Mouse (Mus musculus): ENCODE results near the gene Zfp697.
"Not testable (repeated sequence)": the region's sequence is repeated elsewhere in the genome, so short reads cannot be mapped to it uniquely, and the experiment has no call there.

Zfp697 gene

DNA sequence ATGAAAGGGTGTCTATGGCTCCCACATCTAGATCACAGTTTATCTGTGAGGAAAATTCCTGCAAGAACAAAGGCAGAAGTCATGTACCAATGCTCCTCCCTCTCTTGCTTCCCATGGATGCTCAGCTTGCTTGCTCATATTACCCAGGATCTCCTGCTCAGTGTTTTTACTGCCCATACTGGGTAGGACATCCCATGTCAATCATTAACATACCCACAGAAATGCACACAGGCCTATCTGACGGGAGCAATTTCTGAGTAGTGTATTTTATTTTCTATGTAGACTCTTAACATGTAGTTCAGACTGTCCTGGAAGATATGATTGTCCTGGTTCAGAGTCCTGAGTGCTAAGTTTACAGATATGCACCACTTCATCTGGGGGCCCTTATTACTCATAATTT, 142.3 kb downstream of the Zfp697 start:
- not testable (repeated sequence) for DNase-seq (ENCODE audit: low spot score)

DNA sequence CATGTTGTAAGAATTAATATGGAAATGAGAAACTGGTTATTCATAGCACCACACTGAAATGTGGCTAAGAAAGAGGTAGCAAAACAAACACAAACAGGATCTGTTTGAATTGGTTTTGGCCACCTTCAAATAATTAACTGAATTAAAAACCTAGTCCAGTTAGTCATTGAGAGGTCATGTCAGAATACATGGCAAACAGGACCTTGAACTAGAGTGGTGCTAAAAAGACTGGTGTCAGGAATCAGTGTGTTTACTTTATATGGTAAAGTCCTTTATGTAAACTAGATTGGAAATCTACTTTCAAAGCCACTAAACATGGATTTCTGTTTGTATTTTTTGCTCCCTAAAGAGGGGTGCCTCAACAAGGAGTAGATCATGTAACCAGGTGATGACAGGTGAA, 142.7 kb downstream of the Zfp697 start:
- DNase-seq (ENCODE audit: low spot score) = not testable (repeated sequence)

DNA sequence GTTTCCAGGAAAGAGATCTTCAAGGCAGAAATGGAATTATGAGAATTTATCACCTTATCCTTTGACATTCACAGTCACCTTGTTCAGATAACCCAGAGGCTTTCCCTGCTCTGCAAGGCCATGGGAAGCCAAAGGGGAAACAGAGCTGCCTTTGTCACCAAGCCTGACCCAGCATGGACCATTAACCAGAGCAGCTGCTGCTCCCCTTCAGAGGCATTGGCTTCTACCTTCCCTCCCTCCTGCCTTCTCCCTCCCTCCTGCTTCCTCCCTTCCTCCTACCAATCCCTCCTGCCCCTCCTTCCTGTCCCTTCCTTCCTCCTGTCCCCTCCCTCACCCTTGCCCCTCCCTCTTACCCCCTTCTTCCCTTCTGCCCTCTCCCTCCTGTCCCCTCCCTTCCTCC, 165.4 kb downstream of the Zfp697 start:
- DNase-seq (ENCODE audit: low spot score) = not testable (repeated sequence)

- DNase-seq (ENCODE audit: low spot score) = not testable (repeated sequence)
These were observed 166.2 kb downstream of the Zfp697 start for GRCm38 (mm10) chr3:98548495-98548894.

DNA sequence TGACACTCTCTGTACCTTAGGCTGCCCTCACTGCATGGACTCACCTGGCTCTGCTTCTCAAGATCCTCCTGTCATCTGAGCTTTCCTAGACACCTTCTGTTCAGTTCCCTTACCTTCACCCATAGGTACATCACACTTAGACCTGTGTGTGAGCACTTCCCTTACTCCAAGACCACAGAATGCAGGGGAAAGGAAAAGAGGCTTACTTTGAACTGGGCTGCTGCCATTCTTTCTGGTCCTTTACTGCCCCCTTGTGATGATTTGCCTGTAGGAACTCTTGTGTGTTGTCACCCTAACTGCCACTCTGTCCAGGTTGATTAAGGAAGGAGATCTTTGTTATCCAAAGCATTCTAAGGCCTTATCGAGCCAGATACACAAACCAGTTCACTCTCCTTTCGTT, 168.0 kb downstream of the Zfp697 start:
- not testable (repeated sequence) for DNase-seq (ENCODE audit: low spot score)

GRCm38 (mm10) chr3:98550832-98551231, 168.6 kb downstream of the Zfp697 start:
- DNase-seq (ENCODE audit: low spot score) = not testable (repeated sequence)

DNA sequence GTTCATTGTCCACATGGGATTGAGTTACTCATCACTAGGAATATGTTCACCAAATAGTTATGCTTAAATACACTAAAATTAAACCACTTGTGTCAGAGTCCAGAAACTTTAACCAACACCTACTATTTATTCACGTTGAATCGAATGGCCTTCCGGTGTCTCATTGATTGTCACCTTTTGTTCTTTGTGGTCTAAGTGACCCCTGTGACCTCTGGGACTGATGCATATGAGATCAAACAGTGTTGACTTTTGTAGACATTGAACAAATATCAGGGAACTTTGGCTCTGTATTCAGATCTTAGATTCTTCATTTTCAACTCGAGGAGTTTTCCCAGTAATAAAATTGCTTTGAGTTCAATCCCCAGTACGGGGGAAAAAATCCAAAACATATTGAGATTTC, 178.4 kb downstream of the Zfp697 start:
- not testable (repeated sequence) for DNase-seq (ENCODE audit: low spot score)

GRCm38 (mm10) chr3:98563831-98564230, 181.6 kb downstream of the Zfp697 start:
- not testable (repeated sequence) for DNase-seq (ENCODE audit: low spot score)

DNA sequence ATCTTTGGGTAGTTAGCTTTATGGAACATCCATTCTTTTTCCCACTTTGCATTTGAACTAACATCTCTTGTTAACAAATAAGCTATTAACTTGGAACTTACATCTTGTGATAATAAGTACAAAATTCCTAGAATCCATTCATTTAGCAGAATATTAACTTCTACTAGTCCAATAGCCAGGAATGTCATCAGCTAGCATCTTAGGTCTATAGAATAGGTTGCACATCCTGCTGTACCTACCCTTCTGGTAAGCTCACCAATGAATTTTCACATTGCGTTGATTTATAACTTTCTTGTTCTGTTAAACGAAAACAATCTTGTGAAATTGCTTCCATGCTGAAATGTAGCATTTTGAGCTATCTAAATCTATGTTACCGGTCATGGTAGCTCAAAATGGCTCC, 182.6 kb downstream of the Zfp697 start:
- not testable (repeated sequence) for DNase-seq (ENCODE audit: low spot score)

DNA sequence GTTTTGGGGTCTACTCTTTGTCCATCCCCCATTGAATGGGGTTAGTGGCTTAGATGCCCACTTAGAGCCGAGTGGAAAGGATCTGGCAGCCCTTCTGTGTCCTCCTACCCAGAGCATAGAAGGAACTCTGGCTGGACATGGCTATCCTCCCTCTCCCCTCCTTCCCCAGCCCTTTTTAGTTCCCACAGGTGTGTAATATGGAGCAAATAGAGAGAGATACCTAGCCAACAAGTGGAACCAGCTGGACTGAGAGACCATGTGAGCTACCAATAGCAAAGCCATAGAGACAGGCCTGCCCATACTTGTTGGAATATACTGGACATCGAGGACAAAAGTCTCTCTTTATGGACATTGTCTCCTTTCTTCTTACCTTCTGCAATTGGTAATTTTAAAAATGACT, 185.5 kb downstream of the Zfp697 start:
- not testable (repeated sequence) for DNase-seq (ENCODE audit: low spot score)

GRCm38 (mm10) chr3:98581024-98581423, 198.8 kb downstream of the Zfp697 start:
- not testable (repeated sequence) for DNase-seq (ENCODE audit: low spot score)

- not testable (repeated sequence) for DNase-seq (ENCODE audit: low spot score)
These were observed 199.9 kb downstream of the Zfp697 start for GRCm38 (mm10) chr3:98582202-98582601.

GRCm38 (mm10) chr3:98582622-98583021, 200.4 kb downstream of the Zfp697 start:
- not testable (repeated sequence) for DNase-seq (ENCODE audit: low spot score)

- no peak for DNase-seq (ENCODE audit: low spot score)
These were observed 205.5 kb downstream of the Zfp697 start for GRCm38 (mm10) chr3:98587721-98588120.

DNA sequence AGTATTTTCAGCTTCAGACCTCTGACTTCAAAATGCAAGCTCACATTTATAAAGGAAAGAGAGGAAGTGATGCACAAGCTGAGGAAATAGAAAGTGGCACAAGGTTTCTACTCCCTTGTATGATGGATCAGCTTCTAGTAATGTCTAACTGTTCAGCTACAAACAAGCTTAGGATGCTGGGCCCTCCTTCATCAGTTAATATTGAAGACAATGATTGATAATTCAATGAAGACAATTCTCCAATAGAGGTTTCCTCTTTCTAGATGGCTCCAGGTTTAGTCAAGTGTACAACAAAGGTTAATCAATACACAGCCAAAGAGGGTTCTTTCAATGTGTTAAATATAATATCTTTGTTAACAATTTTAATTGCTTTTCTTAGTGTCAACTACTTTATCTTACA, 206.4 kb downstream of the Zfp697 start, which contains the start of gene Gm10681:
Gene Gm10681 (minus strand): TSS at position 101 of the 400 bp plus-strand sequence.
- no peak for DNase-seq (ENCODE audit: low spot score)

DNA sequence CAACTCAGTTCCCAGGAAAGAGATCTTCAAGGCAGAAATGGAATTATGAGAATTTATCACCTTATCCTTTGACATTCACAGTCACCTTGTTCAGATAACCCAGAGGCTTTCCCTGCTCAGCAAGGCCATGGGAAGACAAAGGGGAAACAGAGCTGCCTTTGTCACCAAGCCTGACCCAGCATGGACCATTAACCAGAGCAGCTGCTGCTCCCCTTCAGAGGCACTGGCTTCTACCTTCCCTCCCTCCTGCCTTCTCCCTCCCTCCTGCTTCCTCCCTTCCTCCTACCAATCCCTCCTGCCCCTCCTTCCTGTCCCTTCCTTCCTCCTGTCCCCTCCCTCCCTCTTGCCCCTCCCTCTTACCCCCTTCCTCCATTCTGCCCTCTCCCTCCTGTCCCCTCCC, 231.3 kb downstream of the Zfp697 start:
- DNase-seq (ENCODE audit: low spot score) = not testable (repeated sequence)

DNA sequence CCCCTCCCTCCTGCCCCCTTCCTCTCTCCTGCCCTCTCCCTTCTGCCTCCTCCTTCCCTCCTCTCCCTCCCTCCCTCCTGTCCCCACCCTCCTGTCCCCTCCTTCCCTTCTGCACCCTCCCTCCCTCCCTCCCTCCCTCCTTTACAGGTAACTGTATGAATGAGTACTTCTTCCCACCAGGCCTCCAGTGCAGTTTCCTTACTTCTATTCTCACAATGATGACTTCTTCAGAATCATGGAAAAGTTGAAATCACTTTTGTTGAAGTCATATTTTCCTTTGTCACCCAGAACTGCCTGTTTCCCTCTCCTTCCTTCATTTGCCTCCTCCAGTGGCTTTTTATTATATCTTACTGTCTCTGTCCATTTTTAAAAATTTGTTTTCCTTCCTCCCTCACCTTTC, 231.7 kb downstream of the Zfp697 start:
- DNase-seq (ENCODE audit: low spot score) = no peak

DNA sequence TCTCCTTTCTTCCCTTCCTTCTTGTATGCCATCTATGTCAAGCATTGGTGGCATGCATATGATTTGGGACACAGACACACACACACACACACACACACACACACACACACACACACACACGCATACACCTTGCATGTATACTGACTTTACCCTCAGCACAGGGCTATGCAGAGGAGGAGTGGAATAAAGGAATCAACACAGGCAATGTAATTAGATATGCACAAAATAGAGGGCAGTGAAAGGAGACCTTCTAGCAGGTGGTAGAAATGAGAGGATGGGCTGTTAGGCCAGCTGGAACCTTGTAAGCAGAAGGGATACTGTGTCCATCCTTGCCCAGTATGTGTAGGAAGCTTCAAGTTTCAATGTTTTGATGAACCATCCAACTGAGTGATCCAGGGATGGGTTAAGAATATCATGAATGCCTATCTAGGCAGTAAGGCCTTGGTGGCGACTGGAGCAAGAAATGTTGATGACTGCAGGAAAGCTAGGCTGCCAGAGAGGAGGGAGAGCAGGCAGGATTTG, 232.2 kb downstream of the Zfp697 start:
- DNase-seq (ENCODE audit: low spot score) = not testable (repeated sequence)

GRCm38 (mm10) chr3:98616244-98616643, 234.0 kb downstream of the Zfp697 start:
- DNase-seq (ENCODE audit: low spot score) = not testable (repeated sequence)

DNA sequence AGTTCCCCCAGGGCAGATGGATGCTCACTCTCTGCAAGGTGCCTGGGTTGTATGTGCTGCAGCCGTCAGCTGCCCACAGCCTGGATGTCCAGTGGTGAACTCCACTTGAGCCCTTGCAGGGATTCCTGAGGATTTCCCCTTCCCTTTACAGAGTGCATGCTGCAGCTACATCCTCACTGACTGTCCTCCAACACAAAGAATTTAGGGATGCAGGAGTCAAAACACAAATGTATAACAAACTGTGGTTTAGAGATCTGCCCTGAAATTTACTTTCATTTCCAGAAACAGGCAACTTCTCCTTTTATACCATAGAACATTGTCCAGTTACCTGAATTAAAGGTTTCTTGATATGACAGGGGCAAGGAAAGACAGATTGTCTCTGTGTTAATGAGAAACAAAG, 234.5 kb downstream of the Zfp697 start:
- not testable (repeated sequence) for DNase-seq (ENCODE audit: low spot score)

DNA sequence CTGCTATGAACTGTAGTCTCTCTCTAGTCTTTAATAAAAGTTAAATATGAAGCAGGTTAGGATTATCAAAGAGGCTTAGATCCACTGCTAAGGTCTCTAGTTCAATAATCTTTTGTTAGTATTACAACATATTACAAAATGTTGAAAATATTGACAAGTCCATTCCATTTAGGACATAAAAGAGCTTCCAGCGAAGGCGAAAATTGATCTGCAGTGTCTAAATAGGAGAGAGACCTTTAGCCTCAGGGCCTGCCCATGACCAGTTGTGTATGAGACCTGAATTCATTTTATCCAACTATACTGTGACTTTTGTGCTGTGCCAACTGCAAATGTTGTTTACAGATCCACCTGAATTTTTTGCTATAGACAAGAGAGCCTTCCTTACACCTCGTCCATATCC, 247.4 kb downstream of the Zfp697 start:
- DNase-seq (ENCODE audit: low spot score) = no peak

DNA sequence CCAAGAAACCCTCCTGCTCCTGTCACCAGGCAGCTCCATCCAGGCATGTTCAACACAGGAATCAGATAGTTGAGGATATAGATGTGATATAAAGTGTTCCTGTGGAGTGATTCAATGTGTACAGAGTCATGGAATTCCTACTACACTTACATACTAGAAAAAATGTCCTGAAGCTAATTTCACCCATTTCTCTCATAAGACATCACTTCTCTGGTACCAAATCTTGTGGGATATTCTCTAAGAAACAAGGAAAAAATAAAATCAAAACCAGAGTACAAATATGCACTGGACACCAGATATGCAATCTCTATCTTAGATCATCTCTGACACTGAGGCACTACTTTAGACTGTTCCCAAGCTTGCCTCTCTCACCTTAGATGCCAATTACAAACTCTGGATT, 247.9 kb downstream of the Zfp697 start, which contains the start of gene Hsd3b5:
Gene Hsd3b5 (minus strand): TSS at position 101 of the 400 bp plus-strand sequence.
- no peak for DNase-seq (ENCODE audit: low spot score)

- DNase-seq (ENCODE audit: low spot score) = no peak
These were observed 252.9 kb downstream of the Zfp697 start for GRCm38 (mm10) chr3:98635145-98635544.

DNA sequence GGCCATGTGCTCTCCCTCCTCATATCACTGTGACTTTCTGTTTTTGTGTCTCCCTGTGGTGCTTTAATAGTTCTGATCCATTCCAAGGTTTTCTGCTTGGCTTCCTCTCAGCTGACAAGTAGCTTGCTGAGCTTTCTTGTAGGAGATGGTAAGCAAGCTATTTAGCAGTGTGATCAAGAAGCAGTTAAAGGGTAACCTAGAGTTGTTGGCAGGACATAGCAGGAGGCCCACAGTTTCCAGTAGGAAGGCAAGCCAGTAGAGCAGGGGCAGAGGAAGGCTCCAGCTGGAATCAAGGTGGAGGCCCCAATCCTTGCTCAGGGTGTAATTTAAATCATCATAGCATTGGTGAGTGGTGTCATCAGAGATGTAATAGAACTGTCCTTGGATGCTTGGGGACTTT, 298.5 kb downstream of the Zfp697 start:
- no peak for DNase-seq (ENCODE audit: low spot score)

Measured in c-Kit-positive CD71-positive TER-119-positive erythroid progenitor cells, embryonic 14.5 days (primary cell).